Mouse (Mus musculus) cerebellum, adult (tissue): ENCODE results near the gene Acvrl1.

Experiments
- ATAC-seq: cut with Nextera tagmentation; 2 replicates; pipeline ENCODE4 v1.9.2; 2017; ENCODE audit warnings: mild to moderate bottlenecking, moderate library complexity, mixed read lengths; ENCODE audit not compliant: insufficient number of reproducible peaks, low FRiP score, low TSS enrichment

Gene Acvrl1

DNA sequence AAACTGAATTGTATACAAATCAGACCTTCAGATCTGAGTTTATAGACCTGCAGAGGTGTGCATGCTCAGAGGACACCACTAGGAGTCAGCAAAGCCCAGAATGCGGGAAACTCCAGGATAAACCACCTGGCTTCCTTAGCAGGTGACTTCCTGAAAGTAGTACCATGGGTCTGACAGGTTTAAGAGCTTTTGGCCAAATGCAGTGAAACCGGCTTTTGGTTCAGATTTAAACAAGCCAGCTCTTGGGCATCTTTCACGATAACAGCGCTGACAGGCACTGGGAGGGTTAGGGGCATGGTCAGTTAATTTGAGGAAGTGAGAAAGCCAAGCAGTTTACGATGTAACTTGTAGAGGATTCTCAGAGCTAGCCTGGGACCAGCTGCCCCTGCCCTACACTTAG lies 59.6 kb downstream of the Acvrl1 start:
- ATAC-seq, result no peak

DNA sequence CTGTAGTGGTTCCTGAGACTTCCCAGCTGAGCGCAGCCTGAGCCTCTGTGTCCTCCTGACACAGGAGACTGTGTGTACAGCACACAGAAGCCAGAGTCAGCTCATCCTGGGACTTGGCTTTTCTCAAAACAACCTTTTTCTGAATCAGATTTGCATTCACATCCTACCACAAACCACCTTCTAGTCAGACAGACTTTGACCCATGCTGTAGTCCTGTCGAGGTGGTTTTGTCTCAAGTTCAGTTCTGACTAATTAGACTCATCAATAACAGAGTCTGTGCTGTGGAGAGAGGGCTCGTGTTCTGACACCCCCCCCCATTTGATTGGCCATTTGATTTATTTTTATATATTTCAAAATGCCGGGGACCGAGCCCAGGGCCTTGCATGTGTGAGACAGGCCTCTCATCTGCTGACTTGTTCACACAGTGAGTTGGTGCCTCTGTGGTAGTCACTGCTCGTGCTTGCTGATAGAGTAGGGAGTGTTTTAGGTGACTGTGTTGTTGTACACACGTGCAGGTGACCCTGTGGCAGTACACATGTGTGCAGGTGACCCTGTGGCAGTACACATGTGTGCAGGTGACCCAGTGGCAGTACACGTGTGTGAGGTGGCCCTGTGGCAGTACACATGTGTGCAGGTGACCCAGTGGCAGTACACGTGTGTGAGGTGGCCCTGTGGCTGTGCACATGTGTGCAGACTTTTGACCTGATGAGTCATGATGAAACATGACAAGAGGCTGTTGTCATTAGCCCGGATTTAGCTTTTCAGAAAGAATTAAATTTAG lies 61.8 kb downstream of the Acvrl1 start:
- no peak for ATAC-seq

DNA sequence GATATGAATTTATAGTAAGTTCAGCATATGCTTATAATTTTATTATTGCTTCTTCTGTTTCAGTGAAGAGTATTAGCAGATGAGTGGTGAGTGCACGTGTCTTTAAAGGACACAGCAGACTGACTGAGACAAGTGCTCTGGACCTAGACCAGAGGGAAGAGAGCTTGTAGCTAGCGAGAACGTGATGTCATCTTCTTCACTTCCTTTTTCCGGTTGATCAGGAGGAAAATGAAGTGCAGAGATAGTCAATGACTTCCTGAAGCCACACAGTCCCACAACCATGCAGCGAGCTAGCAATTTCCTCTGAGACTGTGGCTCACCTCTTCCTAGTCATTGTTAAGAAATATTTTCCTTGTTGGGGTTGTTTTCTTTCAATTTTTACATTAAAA lies 62.4 kb downstream of the Acvrl1 start:
- no peak for ATAC-seq

DNA sequence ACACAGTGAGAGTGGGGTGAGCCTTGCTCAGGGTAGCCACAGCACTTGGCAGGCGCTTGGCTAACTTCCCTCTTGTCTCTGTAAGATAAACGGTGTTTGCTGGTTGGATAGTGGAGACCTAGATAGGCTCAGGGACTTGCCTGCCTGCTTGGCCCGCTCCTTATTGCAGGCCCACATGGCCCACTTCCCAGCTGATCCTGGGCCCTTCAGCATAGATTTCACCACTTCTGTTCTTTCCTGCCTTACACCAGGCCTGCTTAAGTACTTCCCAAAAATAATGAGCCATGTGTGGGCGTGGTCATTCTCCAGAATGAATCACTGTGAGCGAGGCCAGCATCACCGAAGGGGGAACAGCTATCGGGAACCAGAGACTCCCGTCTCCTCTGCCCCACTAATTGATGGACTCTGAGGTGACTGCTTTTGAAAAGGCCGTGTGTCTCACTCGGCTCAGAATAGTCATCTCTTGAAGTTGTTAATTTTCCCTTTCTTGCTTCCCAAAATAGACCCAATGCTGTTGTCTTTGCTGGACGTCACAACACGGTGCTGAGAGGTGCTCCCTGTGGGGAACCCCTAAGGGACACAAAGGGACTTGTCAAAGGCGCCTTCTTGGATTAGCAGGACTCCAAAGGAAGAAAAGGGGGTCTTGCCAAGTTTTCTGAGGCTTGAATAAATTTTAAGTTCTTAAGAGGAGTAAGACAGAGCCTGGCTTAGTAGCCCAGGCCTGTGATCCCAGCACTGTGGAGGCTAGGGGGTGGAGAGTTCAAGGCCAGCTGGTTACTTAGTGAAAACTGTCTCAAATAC lies 63.3 kb downstream of the Acvrl1 start:
- ATAC-seq, result no peak

DNA sequence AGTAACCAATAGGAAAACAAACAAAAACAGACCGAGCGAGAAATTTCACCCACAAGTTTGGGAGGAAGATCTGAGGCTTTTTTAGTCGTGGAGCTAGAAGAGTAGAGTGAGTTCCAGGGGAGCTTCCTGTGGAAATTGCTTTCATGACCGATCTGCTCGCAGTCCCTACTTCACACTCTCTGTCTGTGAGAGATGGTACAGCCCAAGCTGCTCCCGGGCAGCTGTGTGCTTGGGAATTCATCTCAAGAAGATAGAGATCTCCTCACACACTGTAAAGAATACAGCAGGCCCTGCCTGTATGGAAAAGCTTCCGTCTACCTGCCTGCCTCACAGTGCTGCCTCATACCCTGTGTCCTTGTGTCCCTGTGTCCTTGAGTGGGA lies 63.9 kb downstream of the Acvrl1 start:
- no peak for ATAC-seq

DNA sequence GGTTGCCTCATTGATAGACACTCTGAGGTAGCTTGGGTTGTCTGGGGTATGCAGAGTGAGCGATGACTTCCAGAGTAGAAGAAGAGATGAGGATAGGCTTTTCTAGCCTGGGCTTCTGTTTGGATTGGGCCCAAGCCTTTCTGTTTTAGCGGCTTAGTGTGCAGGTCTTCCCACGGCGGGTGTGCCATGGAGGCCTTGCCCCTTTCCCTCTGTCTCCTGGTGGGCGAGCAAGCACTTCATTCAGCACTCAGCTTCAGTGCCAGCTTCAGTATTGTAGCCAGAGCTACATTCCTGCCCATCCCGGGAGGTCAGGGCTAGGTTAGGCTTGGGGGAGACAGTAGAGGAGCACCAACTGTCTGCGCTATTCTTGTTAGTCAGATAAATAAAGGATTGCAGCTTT lies 64.3 kb downstream of the Acvrl1 start:
- ATAC-seq, result no peak

DNA sequence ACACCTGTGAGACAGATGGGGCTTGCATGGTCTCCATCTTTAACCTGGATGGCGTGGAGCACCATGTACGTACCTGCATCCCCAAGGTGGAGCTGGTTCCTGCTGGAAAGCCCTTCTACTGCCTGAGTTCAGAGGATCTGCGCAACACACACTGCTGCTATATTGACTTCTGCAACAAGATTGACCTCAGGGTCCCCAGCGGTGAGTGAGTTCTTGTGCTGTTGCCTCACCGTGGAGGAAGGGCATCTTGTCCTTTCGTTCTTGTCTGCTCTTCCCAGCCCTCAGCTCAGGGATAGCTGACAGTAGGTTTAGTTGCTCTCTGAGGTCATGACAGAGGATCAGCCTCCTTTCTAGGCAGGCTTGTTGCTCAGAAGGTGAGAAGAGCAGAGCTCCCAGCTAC lies 65.6 kb downstream of the Acvrl1 start:
- ATAC-seq, result no peak
